Mouse (Mus musculus) hindbrain, postnatal 0 days (tissue): ENCODE results near the gene Ddc. TPM values are rescaled to one million over a fixed set of nuclear protein-coding genes. Genes with fewer than 3 reads are reported as not detected.

Experiments
- ATAC-seq: fragments of 200-750 bp; cut with Nextera tagmentation; 2 replicates; pipeline ENCODE4 v1.8.0; 2017; ENCODE audit warnings: mild to moderate bottlenecking, moderate TSS enrichment, moderate library complexity
- DNase-seq: peaks from one replicate; pipeline ENCODE4 v3.0.0-alpha.2; 2015; ENCODE audit warnings: low spot score
- H3K27ac ChIP-seq: fragments of 300-500 bp; sonication (generic); 2 replicates; pipeline ENCODE4 v1.5.1; 2014; ENCODE audit warnings: mild to moderate bottlenecking
- H3K27me3 ChIP-seq: fragments of 300-500 bp; sonication (generic); 2 replicates; pipeline ENCODE4 v1.6.1; 2014; ENCODE audit warnings: low read length, mixed read lengths; ENCODE audit not compliant: insufficient read depth
- H3K36me3 ChIP-seq: fragments of 300-500 bp; sonication (generic); 2 replicates; pipeline ENCODE4 v1.6.1; 2014; ENCODE audit warnings: low read length, mixed read lengths; ENCODE audit not compliant: insufficient read depth
- H3K4me1 ChIP-seq: fragments of 300-500 bp; sonication (generic); 2 replicates; pipeline ENCODE4 v1.6.1; 2014; ENCODE audit warnings: antibody characterized with exemption, low read length, mixed read lengths; ENCODE audit not compliant: insufficient read depth
- H3K4me2 ChIP-seq: fragments of 300-500 bp; sonication (generic); 2 replicates; pipeline ENCODE4 v1.6.1; 2014; ENCODE audit warnings: low read depth, mild to moderate bottlenecking, low read length, moderate library complexity, mixed read lengths
- H3K4me3 ChIP-seq: fragments of 300-500 bp; sonication (generic); 2 replicates; pipeline ENCODE4 v1.5.1; 2014; ENCODE audit warnings: low read length
- H3K9ac ChIP-seq: fragments of 300-500 bp; sonication (generic); replicated peaks from 2 replicates; pipeline ENCODE4 v1.6.1; 2014; ENCODE audit warnings: mild to moderate bottlenecking, low read length, moderate library complexity, mixed read lengths
- H3K9me3 ChIP-seq: fragments of 300-500 bp; sonication (generic); 2 replicates; pipeline ENCODE4 v1.6.1; 2016; ENCODE audit warnings: low read length, mixed read lengths
- CTCF ChIP-seq: IDR thresholded peaks from 2 replicates; pipeline ENCODE4 v1.5.1; 2016; ENCODE audit warnings: antibody characterized with exemption, control low read depth, low read depth
- WGBS: fragments of 180-500 bp; shearing (Covaris S2); extraction: QIAGEN DNeasy Blood & Tissue Kit; methylation state at CpG from one replicate; pipeline ENCODE4 v1.1.7; 2014; 5-methylcytosine and 5-hydroxymethylcytosine counted together
- polyA plus RNA-seq: library from polyadenylated mRNA; unstranded; fragments of >200 nt; fragmentation: Nextera tagmentation; extraction: Ambion mirVana; gene quantifications from 2 replicates; pipeline ENCODE4 v1.2.1, GENCODE M21; 2015
- total RNA-seq: library from RNA; depleted of rRNA; stranded (reverse); fragments of >200 nt; gene quantifications from 2 replicates; pipeline ENCODE4 v1.2.3, GENCODE M21; 2014; rRNA removed

The Ddc gene
- total and polyA plus RNA-seq, 2 experiments from 2014 or later, result 13.7 to 15.4 TPM

DNA sequence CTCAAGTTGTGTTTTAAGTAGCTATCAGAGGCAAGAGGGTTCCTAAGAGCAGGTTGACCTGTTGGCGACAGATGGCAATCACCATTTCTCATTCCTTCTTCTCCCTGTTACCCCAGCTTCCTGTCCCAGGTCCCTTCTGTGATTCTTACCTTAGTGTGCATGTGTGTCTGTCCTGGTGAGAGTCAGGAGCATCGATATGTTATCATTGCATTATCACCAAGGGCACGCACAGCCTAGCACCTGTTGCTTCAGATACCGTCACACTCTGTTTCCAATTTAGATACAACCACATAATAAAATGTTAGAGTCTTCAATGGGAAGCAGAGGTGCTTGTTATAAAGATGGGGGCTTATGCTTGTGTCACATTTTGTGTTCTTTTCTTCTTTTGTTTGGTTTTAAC is 125.7 kb downstream of the Ddc start:
- Histone ChIP-seq H3K27me3 (no peaks in the 10 kb centered on the region), H3K36me3 (no peaks in the 10 kb centered on the region), H3K4me3 (no peak overlapping the region), H3K27ac (no peak overlapping the region), H3K9me3 (no peaks in the 10 kb centered on the region), H3K4me2 (no peak overlapping the region), H3K9ac (no peak overlapping the region), H3K4me1 (no peaks in the 10 kb centered on the region)
- ATAC-seq (no peak), DNase-seq (no peak)
- WGBS, result 94% methylated on average over 4 of the region's 4 CpGs
- no peak for TF ChIP-seq CTCF

DNA sequence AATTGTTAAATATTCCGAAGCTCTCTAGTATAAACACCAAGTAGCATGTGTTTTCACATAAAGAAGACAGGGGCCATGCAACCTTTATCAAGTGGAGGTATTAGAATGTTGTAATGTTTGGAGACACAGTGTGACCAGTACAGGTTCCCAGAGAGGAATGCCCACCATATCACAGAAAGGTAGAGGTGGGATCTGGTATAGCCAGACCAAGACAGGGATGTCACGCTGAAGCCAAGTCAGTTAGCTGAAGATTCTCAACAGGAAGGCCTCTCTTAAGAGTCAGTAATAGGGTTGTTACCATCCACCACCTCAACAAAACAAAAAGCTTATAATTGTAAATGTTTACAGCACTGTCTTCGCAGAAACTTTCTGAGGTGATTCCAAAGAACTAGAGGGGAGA is 127.3 kb downstream of the Ddc start:
- 93% methylated on average over 3 of the region's 3 CpGs for WGBS
- DNase-seq (no peak), ATAC-seq (no peak)
- Histone ChIP-seq H3K4me3 (no peak overlapping the region), H3K27me3 (no peaks in the 10 kb centered on the region), H3K9ac (no peak overlapping the region), H3K4me2 (no peak overlapping the region), H3K27ac (no peak overlapping the region), H3K9me3 (no peaks in the 10 kb centered on the region), H3K4me1 (no peaks in the 10 kb centered on the region), H3K36me3 (no peaks in the 10 kb centered on the region)
- no peak for TF ChIP-seq CTCF

DNA sequence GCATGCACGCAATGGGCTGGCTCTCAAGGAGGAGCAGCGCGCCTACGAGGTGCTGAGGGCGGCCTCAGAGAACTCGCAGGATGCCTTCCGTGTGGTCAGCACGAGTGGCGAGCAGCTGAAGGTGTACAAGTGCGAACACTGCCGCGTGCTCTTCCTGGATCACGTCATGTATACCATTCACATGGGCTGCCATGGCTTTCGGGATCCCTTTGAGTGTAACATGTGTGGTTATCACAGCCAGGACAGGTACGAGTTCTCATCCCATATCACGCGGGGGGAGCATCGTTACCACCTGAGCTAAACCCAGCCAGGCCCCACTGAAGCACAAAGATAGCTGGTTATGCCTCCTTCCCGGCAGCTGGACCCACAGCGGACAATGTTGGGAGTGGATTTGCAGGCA is 128.7 kb downstream of the Ddc start:
- TF ChIP-seq CTCF, result no peak
- ATAC-seq (no peak), DNase-seq (no peak)
- no peaks in the 10 kb centered on the region for H3K4me1 ChIP-seq
- no peak overlapping the region for H3K4me2 ChIP-seq
- no peak overlapping the region for H3K27ac ChIP-seq
- H3K36me3 ChIP-seq, result no peaks in the 10 kb centered on the region
- no peak overlapping the region for H3K9ac ChIP-seq
- no peaks in the 10 kb centered on the region for H3K27me3 ChIP-seq
- no peaks in the 10 kb centered on the region for H3K9me3 ChIP-seq
- H3K4me3 ChIP-seq, result no peak overlapping the region
- WGBS, result 96% methylated on average over 20 of the region's 20 CpGs

DNA sequence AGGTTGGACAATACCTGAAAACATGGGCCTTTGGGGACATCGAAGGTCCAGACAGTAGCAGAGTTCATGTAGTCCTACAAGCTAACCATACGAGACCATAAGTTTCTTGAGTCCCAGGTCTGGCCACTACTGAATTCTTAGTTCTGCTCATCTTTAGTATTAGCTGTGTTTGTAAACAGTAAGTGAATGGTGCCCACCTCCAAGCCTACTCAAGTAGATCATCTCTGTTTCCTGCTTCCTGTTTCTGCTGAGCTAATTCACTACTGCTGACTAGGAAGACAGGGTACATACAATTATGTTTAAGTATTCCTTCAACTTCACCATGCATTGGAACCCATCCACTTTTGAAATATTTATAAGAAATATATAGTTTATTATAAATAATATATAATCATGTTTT is 129.9 kb downstream of the Ddc start:
- no peak overlapping the region for H3K27ac ChIP-seq
- ATAC-seq (no peak), DNase-seq (no peak)
- no peak overlapping the region for H3K4me2 ChIP-seq
- no peaks in the 10 kb centered on the region for H3K36me3 ChIP-seq
- no peaks in the 10 kb centered on the region for H3K9me3 ChIP-seq
- TF ChIP-seq CTCF, result no peak
- 89% methylated on average over 2 of the region's 2 CpGs for WGBS
- H3K9ac ChIP-seq, result no peak overlapping the region
- H3K4me3 ChIP-seq, result no peak overlapping the region
- no peaks in the 10 kb centered on the region for H3K4me1 ChIP-seq
- no peaks in the 10 kb centered on the region for H3K27me3 ChIP-seq

DNA sequence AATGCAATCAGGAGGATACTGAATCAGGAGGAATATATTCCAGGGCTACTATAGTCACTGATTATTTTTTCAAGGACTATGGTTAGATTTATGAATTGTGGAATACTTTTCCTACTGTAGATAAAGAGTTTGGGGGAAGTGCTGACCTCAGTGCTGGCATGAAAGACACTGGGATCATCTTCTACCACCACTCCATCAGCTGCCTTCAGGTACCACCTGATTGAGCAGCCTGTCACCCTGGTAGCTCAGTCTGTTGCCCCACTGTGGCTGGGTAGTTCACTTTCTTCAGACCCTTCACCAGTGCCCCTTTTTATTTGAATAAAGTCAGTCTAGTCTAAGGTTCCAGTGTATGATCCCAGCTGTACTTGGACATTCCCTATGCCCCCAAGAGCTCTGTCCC is 131.2 kb downstream of the Ddc start:
- no peaks in the 10 kb centered on the region for H3K27me3 ChIP-seq
- H3K4me2 ChIP-seq, result no peak overlapping the region
- no peak for ATAC-seq
- H3K4me3 ChIP-seq, result no peak overlapping the region
- H3K4me1 ChIP-seq, result no peaks in the 10 kb centered on the region
- TF ChIP-seq CTCF, result no peak
- no peak overlapping the region for H3K27ac ChIP-seq
- no peak overlapping the region for H3K9ac ChIP-seq
- DNase-seq, result no peak
- no peaks in the 10 kb centered on the region for H3K36me3 ChIP-seq
- H3K9me3 ChIP-seq, result no peaks in the 10 kb centered on the region

DNA sequence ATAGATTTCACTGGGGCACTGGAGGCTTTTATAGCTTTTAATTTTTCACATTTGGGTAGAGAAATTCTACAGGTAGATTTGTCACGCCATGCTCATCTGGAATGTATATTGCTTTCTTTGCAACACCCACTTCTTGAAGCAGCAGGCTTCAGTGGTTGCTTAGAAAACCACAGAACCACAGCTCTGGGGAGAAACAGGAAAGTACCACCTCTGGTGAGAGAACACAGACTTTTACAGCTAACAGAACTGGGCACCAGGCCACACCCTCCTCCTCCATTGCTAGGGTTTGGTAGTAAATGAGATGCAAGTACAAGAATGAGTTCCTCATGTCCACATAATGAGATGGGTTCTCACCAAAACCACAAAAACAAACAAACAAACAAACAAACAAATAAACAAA is 131.8 kb downstream of the Ddc start:
- Histone ChIP-seq H3K9ac (no peak overlapping the region), H3K4me2 (no peak overlapping the region), H3K27ac (no peak overlapping the region), H3K4me1 (no peaks in the 10 kb centered on the region), H3K36me3 (no peaks in the 10 kb centered on the region), H3K4me3 (no peak overlapping the region), H3K9me3 (no peaks in the 10 kb centered on the region), H3K27me3 (no peaks in the 10 kb centered on the region)
- 92% methylated on average over 1 of the region's 1 CpGs for WGBS
- DNase-seq, result no peak
- no peak for TF ChIP-seq CTCF
- no peak for ATAC-seq

DNA sequence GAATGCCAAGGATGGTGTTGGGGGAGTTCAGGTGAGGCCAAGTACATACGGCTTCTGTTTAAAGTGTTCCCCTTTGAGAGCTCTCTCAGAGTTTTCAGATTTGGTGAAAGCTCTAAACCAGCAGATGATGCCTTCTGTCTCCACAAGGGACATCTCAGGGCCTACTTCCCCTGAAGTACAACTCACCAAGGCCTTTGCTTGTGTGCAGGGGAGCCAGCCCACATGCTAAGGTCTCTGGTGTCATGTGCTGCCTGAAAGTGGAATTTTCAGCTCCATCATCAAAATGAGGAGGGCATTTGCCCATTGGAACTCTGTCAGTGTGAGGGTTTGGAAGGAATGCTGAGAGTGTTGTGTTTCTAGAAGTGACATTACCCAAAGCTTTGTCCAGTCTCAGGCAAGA is 132.5 kb downstream of the Ddc start:
- no peak overlapping the region for H3K4me2 ChIP-seq
- TF ChIP-seq CTCF, result no peak
- 84% methylated on average over 1 of the region's 1 CpGs for WGBS
- no peaks in the 10 kb centered on the region for H3K9me3 ChIP-seq
- H3K27me3 ChIP-seq, result no peaks in the 10 kb centered on the region
- no peak overlapping the region for H3K9ac ChIP-seq
- H3K27ac ChIP-seq, result no peak overlapping the region
- ATAC-seq (no peak), DNase-seq (no peak)
- no peaks in the 10 kb centered on the region for H3K4me1 ChIP-seq
- no peak overlapping the region for H3K4me3 ChIP-seq
- no peaks in the 10 kb centered on the region for H3K36me3 ChIP-seq

Other genes with a start within 250 kb of the Ddc start
- 4.0 and 4.6 TPM in 2 replicates for gene Ikzf1, start 213.1 kb downstream of the Ddc start, total RNA-seq
- gene Ikzf1, start 213.1 kb downstream of the Ddc start, polyA plus RNA-seq, result 0.78 and 0.91 TPM in 2 replicates
- 10.7 and 11.3 TPM in 2 replicates for gene Fignl1, start 89.2 kb downstream of the Ddc start, total RNA-seq
- 7.0 and 8.8 TPM in 2 replicates for gene Fignl1, start 89.2 kb downstream of the Ddc start, polyA plus RNA-seq
- gene Grb10, start 140.5 kb upstream of the Ddc start, total RNA-seq, result 92.9 and 111 TPM in 2 replicates
- gene Grb10, start 140.5 kb upstream of the Ddc start, polyA plus RNA-seq, result 45.6 and 48.7 TPM in 2 replicates